Comparison of ENCODE assay signal across 22 mouse cellular contexts in the genomic region with DNA sequence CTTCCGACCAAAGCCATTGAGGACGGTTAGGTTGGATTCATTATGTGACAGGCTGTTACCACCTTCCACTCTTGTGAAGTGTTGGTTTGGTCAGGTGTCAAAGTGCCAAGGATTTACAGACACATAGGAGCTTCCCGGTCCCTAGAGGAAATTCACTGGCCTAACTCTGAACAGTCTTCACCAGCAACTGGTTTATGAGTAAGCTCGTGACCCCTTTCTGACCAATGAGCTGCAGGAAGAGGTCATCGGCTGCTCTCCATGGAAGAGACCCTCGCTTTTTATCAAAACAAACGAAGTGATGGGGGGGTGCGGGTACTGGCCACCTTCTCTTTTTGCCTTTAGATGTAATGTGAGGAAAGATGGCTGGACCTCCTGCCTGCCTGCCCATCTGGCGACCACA. TPM values are rescaled to one million over a fixed set of nuclear protein-coding genes. Genes with fewer than 3 reads are reported as not detected.
A peak's percentile ranks its signal among the peaks of the same experiment; 100 is the strongest.
DNase-seq lines count a peak whose midpoint lies in the region; ATAC-seq lines count a peak whose summit lies in the region.
"Had no signal": no experiment of that assay in that cellular context is flagged by ENCODE, and none has a peak within 500 bp of the region (broad histone marks: within the 10 kb centered on the region; RNA-seq: fewer than 3 reads in every experiment).

No protein-coding gene starts in this region.

- no peaks in the 10 kb centered on the region for H3K9me3 ChIP-seq in kidney, embryonic 15.5 days (replicated peaks)
- H3K9me3 ChIP-seq in kidney, embryonic 16.5 days (ENCODE audit: low read length), result no peaks in the 10 kb centered on the region
- H3K9me3 ChIP-seq in limb, embryonic 10.5 days (replicated peaks), result no peaks in the 10 kb centered on the region
- H3K9me3 ChIP-seq: embryonic facial prominence, embryonic 12.5 days; forebrain, embryonic 15.5 days; G1E; heart, embryonic 15.5 days; hindbrain, embryonic 15.5 days had no signal

- no peak overlapping the region for H3K4me3 ChIP-seq in kidney, embryonic 15.5 days (replicated peaks)
- no peak overlapping the region for H3K4me3 ChIP-seq in kidney, embryonic 16.5 days (ENCODE audit: low read length)
- no peak overlapping the region for H3K4me3 ChIP-seq in limb, embryonic 10.5 days
- H3K4me3 ChIP-seq: embryonic facial prominence, embryonic 12.5 days; forebrain, embryonic 15.5 days; heart, adult 2 months; heart, embryonic 15.5 days; hindbrain, embryonic 15.5 days had no signal

- no peak overlapping the region for H3K27ac ChIP-seq in kidney, embryonic 15.5 days
- H3K27ac ChIP-seq in kidney, embryonic 16.5 days (ENCODE audit: low read length), result no peak overlapping the region
- peak overlapping the region; percentile 76 for H3K27ac ChIP-seq in limb, embryonic 10.5 days
- H3K27ac ChIP-seq: forebrain, embryonic 15.5 days; heart, adult 2 months; heart, embryonic 15.5 days; hindbrain, embryonic 15.5 days had no signal

- H3K4me2 ChIP-seq in kidney, embryonic 15.5 days, result no peak overlapping the region
- H3K4me2 ChIP-seq in kidney, embryonic 16.5 days (replicated peaks; ENCODE audit: low read depth, low read length), result no peak overlapping the region
- H3K4me2 ChIP-seq: embryonic facial prominence, embryonic 12.5 days; forebrain, embryonic 15.5 days; heart, embryonic 11.5 days; heart, embryonic 15.5 days; hindbrain, embryonic 15.5 days had no signal

- no peaks in the 10 kb centered on the region for H3K36me3 ChIP-seq in kidney, embryonic 15.5 days
- H3K36me3 ChIP-seq in kidney, embryonic 16.5 days (ENCODE audit: insufficient read depth, low read length), result no peaks in the 10 kb centered on the region
- H3K36me3 ChIP-seq in limb, embryonic 10.5 days, result no peaks in the 10 kb centered on the region
- H3K36me3 ChIP-seq: embryonic facial prominence, embryonic 12.5 days; forebrain, embryonic 15.5 days; G1E; heart, embryonic 15.5 days; hindbrain, embryonic 15.5 days had no signal

- 0 out of 2 replicates have a peak, but pooled peaks cover 10% of the 10 kb centered on the region for H3K4me1 ChIP-seq in kidney, embryonic 15.5 days
- 0 out of 2 replicates have a peak, but pooled peaks cover 6% of the 10 kb centered on the region for H3K4me1 ChIP-seq in kidney, embryonic 16.5 days (ENCODE audit: insufficient read depth, low read length)
- H3K4me1 ChIP-seq in limb, embryonic 10.5 days, result peaks cover 46% of the 10 kb centered on the region
- H3K4me1 ChIP-seq: heart, embryonic 15.5 days; hindbrain, embryonic 15.5 days had no signal

- H3K27me3 ChIP-seq in kidney, embryonic 15.5 days, result no peaks in the 10 kb centered on the region
- H3K27me3 ChIP-seq in kidney, embryonic 16.5 days (ENCODE audit: insufficient read depth, low read length), result no peaks in the 10 kb centered on the region
- no peaks in the 10 kb centered on the region for H3K27me3 ChIP-seq in limb, embryonic 10.5 days (ENCODE audit: low read depth, poor library complexity, severe bottlenecking)
- H3K27me3 ChIP-seq: embryonic facial prominence, embryonic 12.5 days; heart, embryonic 15.5 days; hindbrain, embryonic 15.5 days had no signal

- 53% methylated on average over 9 of the region's 9 CpGs for WGBS in kidney, embryonic 15.5 days
- 55% methylated on average over 9 of the region's 9 CpGs for WGBS in kidney, embryonic 16.5 days
- 49% methylated on average over 9 of the region's 9 CpGs for WGBS in limb, embryonic 10.5 days

- ATAC-seq in kidney, embryonic 15.5 days (replicated peaks; ENCODE audit: low FRiP score), result 0 out of 2 replicates have a peak, but pooled peaks have one; percentile 26
- no peak for ATAC-seq in kidney, embryonic 16.5 days (ENCODE audit: low FRiP score, low TSS enrichment)
- ATAC-seq: CD4-positive, CD25-positive, alpha-beta regulatory T cell, adult 4 months; forebrain, embryonic 15.5 days; inflammation-experienced regulatory T-cells, adult 6 months had no signal

- peak; percentile 5 for DNase-seq in retina, postnatal 1 day
- no peak for DNase-seq in retina, embryonic 14.5 days (ENCODE audit: low spot score)
- peak; percentile 38 for DNase-seq in limb, embryonic 10.5 days (ENCODE audit: low spot score)
- DNase-seq in yolk sac, embryonic 10.5 days (ENCODE audit: low spot score), result no peak
- DNase-seq in B cell, adult 2 months, result no peak
- DNase-seq: adrenal gland, adult 8-10 months; adrenal gland, postnatal 36 days; cerebellum, adult 11 months; cerebellum, adult 8-10 months; cerebellum, postnatal 14 days; heart, adult 2 months; heart, postnatal 14 days had no signal

- H3K9ac ChIP-seq in kidney, embryonic 15.5 days, result no peak overlapping the region
- no peak overlapping the region for H3K9ac ChIP-seq in kidney, embryonic 16.5 days (replicated peaks; ENCODE audit: low read length)
- H3K9ac ChIP-seq: embryonic facial prominence, embryonic 12.5 days; forebrain, embryonic 15.5 days; heart, embryonic 15.5 days; hindbrain, embryonic 15.5 days had no signal

RNA-seq across cellular contexts. Expression of a gene that starts 17.4 kb away (rescaled TPM):
- 58.6 and 62.0 TPM in 2 replicates for polyA plus RNA-seq in kidney, embryonic 15.5 days (2015; fragmentation: Nextera tagmentation; extraction: Ambion mirVana)
- 61.6 and 62.7 TPM in 2 replicates for polyA plus RNA-seq in kidney, embryonic 16.5 days (2015; fragmentation: Nextera tagmentation; extraction: Ambion mirVana)
- polyA plus RNA-seq in limb, embryonic 10.5 days (2016; fragmentation: Nextera tagmentation; extraction: Ambion mirVana), result 45.9 and 56.6 TPM in 2 replicates

Comparison
In these comparisons a context has a peak if more than half of its experiments do, and no peak if none do; other contexts are left out.
1. DNase-seq: peak in retina, postnatal 1 day (single experiment) and limb, embryonic 10.5 days (single experiment); none in retina, embryonic 14.5 days (single experiment), yolk sac, embryonic 10.5 days (single experiment) and B cell, adult 2 months (0 of 2).